Mouse (Mus musculus) heart, embryonic 10.5 days (tissue): ENCODE results near the gene Cebpg. TPM values are rescaled to one million over a fixed set of nuclear protein-coding genes. Genes with fewer than 3 reads are reported as not detected.
A peak's percentile ranks its signal among the peaks of the same experiment; 100 is the strongest.

Experiments
- DNase-seq: peaks from one replicate; pipeline ENCODE4 v3.0.0-alpha.2; 2017; ENCODE audit warnings: low spot score
- H3K27ac ChIP-seq: fragments of 300-500 bp; sonication (generic); 2 replicates; pipeline ENCODE4 v1.5.1; 2016; ENCODE audit warnings: mild to moderate bottlenecking
- H3K27me3 ChIP-seq: fragments of 300-500 bp; sonication (generic); 2 replicates; pipeline ENCODE4 v1.6.1; 2016; ENCODE audit warnings: mild to moderate bottlenecking; ENCODE audit not compliant: poor library complexity, insufficient read depth, severe bottlenecking
- H3K36me3 ChIP-seq: fragments of 300-500 bp; sonication (generic); 2 replicates; pipeline ENCODE4 v1.6.1; 2016; ENCODE audit warnings: mild to moderate bottlenecking, moderate library complexity
- H3K4me1 ChIP-seq: fragments of 300-500 bp; sonication (generic); 2 replicates; pipeline ENCODE4 v1.6.1; 2016; ENCODE audit warnings: mild to moderate bottlenecking
- H3K4me3 ChIP-seq: fragments of 300-500 bp; sonication (generic); 2 replicates; pipeline ENCODE4 v1.5.1; 2016; ENCODE audit warnings: mild to moderate bottlenecking, moderate library complexity
- H3K9me3 ChIP-seq: fragments of 300-500 bp; sonication (generic); 2 replicates; pipeline ENCODE4 v1.6.1; 2016; ENCODE audit warnings: mild to moderate bottlenecking, moderate library complexity
- WGBS: fragments of 180-500 bp; shearing (Covaris S2); methylation state at CpG from one replicate; pipeline ENCODE4 v1.1.7; 2016; 5-methylcytosine and 5-hydroxymethylcytosine counted together
- polyA plus RNA-seq: library from polyadenylated mRNA; unstranded; fragments of >200 nt; fragmentation: Nextera tagmentation; extraction: Ambion mirVana; gene quantifications from 2 replicates; pipeline ENCODE4 v1.2.1, GENCODE M21; 2016

Gene Cebpg
- polyA plus RNA-seq, 1 experiment from 2014 or later: 29.3 TPM

DNA sequence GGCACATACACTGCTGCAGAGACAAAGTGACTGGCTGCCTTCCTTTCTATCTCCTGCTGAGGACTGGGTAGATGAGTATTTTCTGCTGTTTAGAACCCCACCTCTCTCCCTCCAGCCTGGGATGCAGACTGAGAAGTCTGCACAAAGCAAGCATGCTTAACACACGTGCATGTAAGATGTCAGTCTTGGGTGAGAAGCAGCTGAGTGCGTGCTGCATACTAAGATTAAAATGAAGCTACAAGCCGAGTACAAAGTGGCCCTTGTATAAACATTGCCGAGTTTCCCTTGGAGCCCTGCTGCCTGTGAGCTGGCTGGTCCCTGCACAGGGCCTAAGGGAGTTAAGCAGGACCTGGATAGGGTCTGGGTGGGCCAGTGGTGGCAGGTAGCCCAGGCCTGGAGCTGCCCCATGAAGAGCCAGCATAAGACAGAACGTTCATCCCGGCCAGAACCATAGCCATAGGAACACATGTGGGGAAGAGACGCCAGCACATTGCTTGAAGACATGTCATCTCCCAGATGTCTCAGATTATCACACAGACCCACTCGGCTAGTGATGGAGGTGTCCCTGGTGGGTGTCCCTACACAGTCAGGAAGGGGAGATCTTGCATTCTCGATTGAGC, 28.5 kb downstream of the Cebpg start:
- DNase-seq: no peak
- no peaks in the 10 kb centered on the region for H3K27me3 ChIP-seq
- no peak overlapping the region for H3K4me3 ChIP-seq
- H3K27ac ChIP-seq: no peak overlapping the region
- H3K36me3 ChIP-seq: peaks cover 15% of the 10 kb centered on the region; the same call in 1 of the 2 replicates
- H3K4me1 ChIP-seq: 0 out of 2 replicates have a peak, but pooled peaks cover 2% of the 10 kb centered on the region
- no peaks in the 10 kb centered on the region for H3K9me3 ChIP-seq
- WGBS: 78% methylated on average over 9 of the region's 9 CpGs

DNA sequence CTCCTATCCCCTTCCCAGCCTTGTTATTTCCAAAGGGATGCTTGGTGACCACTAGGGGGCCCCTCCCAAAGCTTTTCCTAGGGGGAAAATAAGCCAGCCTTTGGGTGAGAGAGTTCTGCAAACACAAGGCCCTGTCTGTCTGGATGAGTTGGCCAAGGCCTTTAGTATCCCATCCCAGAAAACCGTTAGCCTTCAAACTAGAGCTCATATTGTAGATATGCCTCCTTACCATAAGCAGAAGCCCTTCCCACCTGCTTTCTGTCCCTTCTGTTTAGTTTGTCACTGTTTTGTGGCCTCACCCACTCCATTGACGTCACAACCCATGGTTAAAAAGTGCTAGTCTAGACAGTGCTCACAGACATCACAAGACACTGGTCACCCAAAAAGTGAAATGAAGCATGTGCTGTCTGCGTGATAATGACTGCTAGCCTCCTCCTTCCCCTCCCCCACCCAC, 29.5 kb downstream of the Cebpg start:
- no peak for DNase-seq

DNA sequence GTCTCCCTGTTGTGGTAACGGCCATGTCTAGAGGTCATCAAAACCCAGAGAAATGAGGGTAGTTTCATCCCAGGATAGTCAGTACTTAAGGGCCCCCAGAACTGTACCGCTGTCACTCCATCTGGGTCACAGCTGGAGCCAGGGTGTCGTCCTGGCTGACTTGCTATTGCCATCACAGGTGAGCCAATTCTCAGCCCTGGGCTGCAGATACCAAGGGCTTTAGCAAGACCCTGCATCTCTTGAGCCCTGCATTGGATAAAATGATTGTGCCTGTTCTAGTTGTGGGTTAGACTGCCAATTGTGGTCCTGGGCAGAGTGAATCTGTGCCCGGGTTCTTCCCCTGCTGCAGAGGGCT, 30.1 kb downstream of the Cebpg start:
- H3K9me3 ChIP-seq: no peaks in the 10 kb centered on the region
- 0 out of 2 replicates have a peak, but pooled peaks cover 2% of the 10 kb centered on the region for H3K4me1 ChIP-seq
- H3K27ac ChIP-seq: no peak overlapping the region
- 76% methylated on average over 4 of the region's 4 CpGs for WGBS
- H3K36me3 ChIP-seq: peaks cover 7% of the 10 kb centered on the region; the same call in 1 of the 2 replicates
- no peak for DNase-seq
- no peak overlapping the region for H3K4me3 ChIP-seq
- no peaks in the 10 kb centered on the region for H3K27me3 ChIP-seq

More for the DNA sequence above, 29.5 kb downstream of the Cebpg start:
- 67% methylated on average over 3 of the region's 3 CpGs for WGBS
- Histone ChIP-seq H3K4me1 (0 out of 2 replicates have a peak, but pooled peaks cover 2% of the 10 kb centered on the region), H3K27me3 (no peaks in the 10 kb centered on the region), H3K4me3 (no peak overlapping the region), H3K9me3 (no peaks in the 10 kb centered on the region), H3K27ac (no peak overlapping the region), H3K36me3 (peaks cover 7% of the 10 kb centered on the region; the same call in 1 of the 2 replicates)

DNA sequence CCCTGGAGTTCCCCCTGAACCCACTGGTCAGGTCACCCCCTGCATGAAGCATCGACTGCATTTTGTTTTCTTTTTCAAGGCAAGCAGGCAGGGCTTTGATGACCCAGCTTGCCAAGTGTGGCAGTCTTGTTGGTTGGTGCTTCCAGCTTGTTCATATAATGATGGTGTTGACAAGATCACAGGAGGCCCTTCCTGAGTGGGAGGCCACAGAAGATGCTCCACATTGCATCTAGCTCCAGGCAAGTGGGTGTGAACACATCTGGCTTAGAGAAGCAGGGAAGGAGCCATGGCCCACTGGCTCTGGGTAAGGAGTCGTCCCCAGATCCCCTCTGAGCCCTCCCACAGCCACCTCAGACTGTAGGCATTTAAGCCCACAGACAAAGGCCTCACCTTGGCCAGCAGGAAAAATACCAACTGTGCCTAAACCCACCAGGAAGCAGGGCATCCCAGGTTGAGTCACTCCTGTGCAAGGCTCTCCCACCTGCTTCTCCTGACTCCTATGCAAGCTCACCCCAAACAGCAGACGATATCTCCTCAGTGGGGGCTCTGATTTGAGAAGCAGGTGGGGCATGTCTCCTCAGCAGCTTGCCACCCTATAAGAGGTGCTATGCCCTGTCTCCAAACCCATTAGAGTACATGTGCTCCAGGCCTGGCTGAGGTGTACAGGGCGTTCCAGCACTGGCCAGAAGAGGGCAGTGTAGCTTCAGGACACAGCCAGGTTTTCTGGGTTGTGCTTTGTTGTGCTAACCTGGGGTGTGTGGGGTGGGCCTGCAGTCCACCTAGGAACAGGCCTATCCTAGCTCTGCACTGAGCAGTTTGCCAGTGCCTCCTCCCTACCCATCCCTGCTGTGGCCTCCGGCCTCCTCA, 30.7 kb downstream of the Cebpg start:
- no peak overlapping the region for H3K27ac ChIP-seq
- 0 out of 2 replicates have a peak, but pooled peaks cover 2% of the 10 kb centered on the region for H3K4me1 ChIP-seq
- no peaks in the 10 kb centered on the region for H3K27me3 ChIP-seq
- H3K9me3 ChIP-seq: no peaks in the 10 kb centered on the region
- WGBS: 50% methylated on average over 5 of the region's 5 CpGs
- peak; percentile 82 for DNase-seq
- no peak overlapping the region for H3K4me3 ChIP-seq
- H3K36me3 ChIP-seq: 0 out of 2 replicates have a peak, but pooled peaks cover 7% of the 10 kb centered on the region

DNA sequence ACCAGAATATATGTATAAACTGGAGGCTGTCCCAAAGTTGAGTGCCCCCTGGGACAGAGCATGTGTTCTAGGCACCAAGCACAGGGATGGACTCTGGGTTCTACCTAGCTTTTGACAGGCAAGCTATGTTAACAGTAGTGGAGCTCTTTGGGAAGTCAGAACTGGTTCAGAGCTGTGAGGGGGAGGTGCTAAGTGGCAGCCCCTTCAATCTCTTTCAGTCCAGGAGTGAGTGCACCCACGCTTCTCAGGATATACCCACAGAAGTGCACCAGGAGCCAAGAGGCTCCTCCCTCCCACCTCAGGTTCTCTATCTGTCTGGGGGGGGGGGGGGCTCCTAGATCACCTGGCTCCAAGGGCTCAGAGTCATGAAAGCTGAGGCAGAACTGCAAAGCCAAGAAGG, 31.9 kb downstream of the Cebpg start:
- 86% methylated on average over 1 of the region's 1 CpGs for WGBS

DNA sequence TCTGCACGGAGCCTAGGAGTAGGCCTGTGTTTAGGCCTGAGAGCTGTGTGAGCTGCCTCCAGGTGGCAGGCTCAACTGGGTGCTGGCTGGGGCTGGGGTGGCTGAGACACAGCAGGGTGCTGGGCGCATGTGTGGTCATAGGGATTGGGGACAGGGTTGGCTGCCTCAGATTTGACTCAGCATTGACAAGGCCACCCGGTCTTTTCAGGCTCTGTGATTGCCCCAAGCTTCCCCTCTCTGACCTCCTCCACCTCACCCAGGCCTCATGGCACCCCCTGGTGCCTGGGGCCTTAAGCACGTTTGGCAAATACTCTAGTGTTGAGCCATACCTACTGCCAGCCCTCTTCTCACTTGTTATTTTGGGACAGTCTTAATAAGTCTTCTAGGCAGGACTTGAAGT, 33.1 kb downstream of the Cebpg start:
- H3K4me3 ChIP-seq: no peak overlapping the region
- 0 out of 2 replicates have a peak, but pooled peaks cover 7% of the 10 kb centered on the region for H3K36me3 ChIP-seq
- 81% methylated on average over 4 of the region's 4 CpGs for WGBS
- no peak overlapping the region for H3K27ac ChIP-seq
- no peaks in the 10 kb centered on the region for H3K9me3 ChIP-seq
- H3K27me3 ChIP-seq: no peaks in the 10 kb centered on the region
- DNase-seq: no peak
- no peaks in the 10 kb centered on the region for H3K4me1 ChIP-seq

More for the DNA sequence above, 31.9 kb downstream of the Cebpg start:
- Histone ChIP-seq H3K4me3 (no peak overlapping the region), H3K4me1 (0 out of 2 replicates have a peak, but pooled peaks cover 2% of the 10 kb centered on the region), H3K9me3 (no peaks in the 10 kb centered on the region), H3K27me3 (no peaks in the 10 kb centered on the region), H3K36me3 (0 out of 2 replicates have a peak, but pooled peaks cover 7% of the 10 kb centered on the region), H3K27ac (no peak overlapping the region)
- DNase-seq: no peak

DNA sequence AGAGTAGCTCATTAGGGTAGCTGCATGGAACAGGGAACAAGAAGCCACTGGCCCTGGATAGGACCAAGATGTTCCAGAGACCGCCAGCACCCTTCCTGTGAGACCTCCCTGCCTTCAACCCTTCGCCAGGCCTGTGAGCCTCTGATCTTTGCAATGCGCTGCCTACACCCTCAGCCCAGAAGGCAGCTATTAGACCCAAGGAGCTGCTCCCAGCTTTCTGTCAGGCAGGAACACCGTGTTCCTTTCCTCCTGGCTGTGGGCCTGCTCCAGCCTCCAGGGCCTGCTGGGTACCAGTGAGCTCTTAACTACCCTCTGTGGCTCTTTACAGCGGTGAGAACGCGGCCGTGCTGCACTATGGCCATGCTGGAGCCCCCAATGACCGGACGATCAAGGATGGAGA, 35.0 kb downstream of the Cebpg start:
- Histone ChIP-seq H3K36me3 (0 out of 2 replicates have a peak, but pooled peaks cover 7% of the 10 kb centered on the region), H3K9me3 (no peaks in the 10 kb centered on the region), H3K4me3 (no peak overlapping the region), H3K27ac (no peak overlapping the region), H3K27me3 (no peaks in the 10 kb centered on the region), H3K4me1 (no peaks in the 10 kb centered on the region)
- 86% methylated on average over 10 of the region's 10 CpGs for WGBS
- no peak for DNase-seq

DNA sequence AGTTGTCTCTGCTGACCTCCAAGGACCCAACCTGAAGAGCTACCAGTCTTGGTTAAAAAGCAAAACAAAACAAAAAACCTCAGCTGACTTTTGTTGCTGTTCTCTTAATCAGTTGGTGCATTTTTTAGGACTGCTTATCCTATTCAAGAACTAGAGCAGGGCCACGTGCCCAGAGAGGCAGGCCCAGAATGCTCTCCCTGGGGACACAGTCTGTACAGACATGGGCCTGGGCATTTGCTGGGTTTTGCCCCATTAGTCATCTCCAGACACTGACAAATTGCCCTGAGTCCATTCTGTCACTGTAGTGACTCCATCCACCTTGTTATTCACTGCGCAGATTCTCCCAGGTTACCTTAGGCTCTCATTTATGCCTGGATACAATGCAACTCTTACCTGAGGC, 41.1 kb downstream of the Cebpg start:
- Histone ChIP-seq H3K9me3 (no peaks in the 10 kb centered on the region), H3K27ac (no peak overlapping the region), H3K4me1 (peaks cover 10% of the 10 kb centered on the region; the same call in 1 of the 2 replicates), H3K4me3 (no peak overlapping the region), H3K36me3 (no peaks in the 10 kb centered on the region), H3K27me3 (no peaks in the 10 kb centered on the region)
- WGBS: 80% methylated on average over 2 of the region's 2 CpGs
- DNase-seq: no peak

DNA sequence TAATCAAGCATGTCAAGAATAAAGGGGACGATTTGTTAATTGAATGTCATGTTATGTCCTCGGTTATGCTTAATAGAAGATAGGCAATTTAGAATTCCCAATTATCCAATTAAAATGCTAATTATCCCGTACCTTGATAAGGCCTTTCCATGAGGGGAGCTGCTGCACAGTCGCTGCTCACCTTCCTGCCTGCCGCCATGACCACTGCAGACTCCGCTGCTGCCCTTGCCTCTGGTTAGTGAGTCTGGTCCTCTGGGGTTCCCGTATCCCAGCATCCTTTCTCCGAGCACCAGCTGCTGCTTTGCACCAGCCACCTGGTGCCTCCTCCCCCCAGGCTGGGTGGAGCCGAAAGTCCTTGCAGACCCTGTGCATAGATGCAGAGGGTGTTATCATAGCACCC, 43.1 kb downstream of the Cebpg start:
- no peak overlapping the region for H3K27ac ChIP-seq
- 87% methylated on average over 9 of the region's 9 CpGs for WGBS
- no peak overlapping the region for H3K4me3 ChIP-seq
- no peaks in the 10 kb centered on the region for H3K27me3 ChIP-seq
- H3K4me1 ChIP-seq: peaks cover 10% of the 10 kb centered on the region; the same call in 1 of the 2 replicates
- DNase-seq: no peak
- H3K9me3 ChIP-seq: no peaks in the 10 kb centered on the region
- no peaks in the 10 kb centered on the region for H3K36me3 ChIP-seq

DNA sequence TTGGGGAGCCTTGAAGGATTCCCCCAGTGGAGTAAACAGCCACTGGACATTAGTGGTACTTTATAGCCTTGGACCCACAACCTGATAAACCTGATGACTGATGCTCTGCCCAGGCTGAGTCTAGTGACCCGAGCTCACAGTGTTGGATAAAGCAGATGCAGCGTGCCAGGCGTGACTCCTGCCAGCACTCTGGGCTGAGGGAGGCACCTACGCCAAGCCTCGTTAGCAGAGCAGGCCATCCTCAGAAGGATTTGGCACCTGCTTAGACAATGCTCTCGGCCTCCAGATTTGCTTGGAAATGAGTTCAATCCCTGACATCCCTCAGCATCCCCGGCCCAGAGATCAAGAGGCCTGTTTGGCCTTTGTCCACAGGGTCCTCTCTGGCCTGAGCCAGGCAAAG, 49.7 kb downstream of the Cebpg start:
- H3K27ac ChIP-seq: no peak overlapping the region
- no peak for DNase-seq
- H3K4me3 ChIP-seq: no peak overlapping the region
- H3K27me3 ChIP-seq: no peaks in the 10 kb centered on the region
- H3K36me3 ChIP-seq: 0 out of 2 replicates have a peak, but pooled peaks cover 2% of the 10 kb centered on the region
- 88% methylated on average over 7 of the region's 7 CpGs for WGBS
- H3K4me1 ChIP-seq: 0 out of 2 replicates have a peak, but pooled peaks cover 6% of the 10 kb centered on the region
- no peaks in the 10 kb centered on the region for H3K9me3 ChIP-seq

DNA sequence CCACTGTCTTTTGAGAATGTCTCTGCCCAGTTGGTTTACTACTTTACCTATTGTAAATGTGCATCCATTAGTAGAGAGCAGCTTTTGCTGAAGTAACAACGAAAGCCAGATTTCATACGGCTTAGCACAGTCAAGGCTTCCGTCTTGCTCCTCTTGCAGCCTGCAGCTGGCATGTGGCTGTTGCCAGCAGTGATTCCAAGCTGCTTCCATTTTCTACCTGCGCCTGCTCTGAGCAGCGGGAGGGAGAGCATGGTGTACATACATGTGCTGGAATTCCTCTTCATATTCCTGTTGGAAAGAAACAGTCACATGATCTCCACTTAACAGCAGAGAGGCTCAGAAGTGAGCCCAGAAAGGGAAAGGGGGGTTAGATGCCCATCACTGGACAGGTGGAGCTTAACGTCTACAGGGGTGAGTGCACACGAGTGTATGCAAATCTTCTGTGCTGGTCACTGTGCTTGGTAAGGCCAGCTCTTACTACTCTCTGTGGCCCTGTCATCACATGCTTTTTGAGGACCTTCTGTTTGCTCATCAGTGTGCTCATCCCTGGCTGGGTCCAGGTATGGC, 53.1 kb downstream of the Cebpg start:
- H3K4me3 ChIP-seq: no peak overlapping the region
- 0 out of 2 replicates have a peak, but pooled peaks cover 6% of the 10 kb centered on the region for H3K4me1 ChIP-seq
- no peaks in the 10 kb centered on the region for H3K9me3 ChIP-seq
- H3K27me3 ChIP-seq: no peaks in the 10 kb centered on the region
- 0 out of 2 replicates have a peak, but pooled peaks cover 2% of the 10 kb centered on the region for H3K36me3 ChIP-seq
- H3K27ac ChIP-seq: no peak overlapping the region
- 81% methylated on average over 7 of the region's 7 CpGs for WGBS
- no peak for DNase-seq

DNA sequence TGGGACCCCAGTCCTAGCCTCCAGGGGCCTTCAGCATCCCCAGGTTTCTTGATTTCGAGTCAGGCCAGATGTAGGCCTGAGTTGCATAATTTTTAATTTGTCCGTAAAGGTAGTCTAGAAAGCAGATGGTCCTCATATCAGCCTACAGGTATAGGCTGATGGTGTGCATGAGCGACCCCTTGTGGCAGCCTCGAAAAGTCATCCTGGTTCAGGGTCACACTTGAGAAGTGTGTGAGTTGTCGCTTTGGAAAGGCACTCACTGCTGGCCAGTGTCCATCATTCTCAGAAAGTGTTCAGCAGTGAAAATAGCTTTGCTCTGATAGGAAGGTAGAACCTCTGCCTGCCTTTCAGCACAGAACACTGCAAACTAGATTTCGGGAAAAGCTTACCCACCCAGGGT, 55.5 kb downstream of the Cebpg start:
- no peaks in the 10 kb centered on the region for H3K36me3 ChIP-seq
- no peak for DNase-seq
- H3K4me3 ChIP-seq: no peak overlapping the region
- peaks cover 17% of the 10 kb centered on the region for H3K4me1 ChIP-seq
- H3K27ac ChIP-seq: no peak overlapping the region
- no peaks in the 10 kb centered on the region for H3K9me3 ChIP-seq
- H3K27me3 ChIP-seq: no peaks in the 10 kb centered on the region
- 40% methylated on average over 6 of the region's 6 CpGs for WGBS
